Mouse (Mus musculus) urinary bladder, adult 18-20 months (tissue): Measurements from ENCODE around the gene Wwc1.

Experiments used
- DNase-seq, 2 experiments: peaks; one replicate each; pipeline ENCODE4 v3.0.0; 2022; ENCODE audit warnings: low spot score in 2 of 2, mixed read lengths in 2 of 2

Gene Wwc1

GRCm38 (mm10) chr11:35933402-35934085 lies 46.8 kb downstream of the Wwc1 start:
- DNase-seq, result no peak

- DNase-seq, result no peak
These were observed 48.0 kb downstream of the Wwc1 start for GRCm38 (mm10) chr11:35932121-35932885.

GRCm38 (mm10) chr11:35930511-35931060 lies 49.7 kb downstream of the Wwc1 start:
- no peak for DNase-seq

GRCm38 (mm10) chr11:35928453-35928852 lies 51.9 kb downstream of the Wwc1 start:
- no peak for DNase-seq

GRCm38 (mm10) chr11:35927309-35927708 lies 53.0 kb downstream of the Wwc1 start:
- DNase-seq, result no peak

- DNase-seq, result peak; percentile 59 to 77
These were observed 54.7 kb downstream of the Wwc1 start for GRCm38 (mm10) chr11:35925592-35925991.

- DNase-seq, result no peak
These were observed 58.0 kb downstream of the Wwc1 start for GRCm38 (mm10) chr11:35922205-35922873.

GRCm38 (mm10) chr11:35920776-35921175 lies 59.6 kb downstream of the Wwc1 start:
- no peak for DNase-seq

- peak in 1 of 2 experiments; percentile 30 for DNase-seq
These were observed 60.3 kb downstream of the Wwc1 start for GRCm38 (mm10) chr11:35919856-35920503.

- no peak for DNase-seq
These were observed 60.9 kb downstream of the Wwc1 start for GRCm38 (mm10) chr11:35919383-35919782.

GRCm38 (mm10) chr11:35916466-35917185 lies 63.7 kb downstream of the Wwc1 start:
- DNase-seq, result no peak

GRCm38 (mm10) chr11:35915546-35915945 lies 64.8 kb downstream of the Wwc1 start:
- no peak for DNase-seq

GRCm38 (mm10) chr11:35913418-35914044 lies 66.8 kb downstream of the Wwc1 start:
- no peak for DNase-seq

GRCm38 (mm10) chr11:35904955-35905550 lies 75.3 kb downstream of the Wwc1 start:
- DNase-seq, result no peak

- DNase-seq, result no peak
These were observed 77.2 kb downstream of the Wwc1 start for GRCm38 (mm10) chr11:35903079-35903478.

- no peak for DNase-seq
These were observed 80.4 kb downstream of the Wwc1 start for GRCm38 (mm10) chr11:35899946-35900345.

GRCm38 (mm10) chr11:35893454-35893853 lies 86.9 kb downstream of the Wwc1 start:
- no peak for DNase-seq

GRCm38 (mm10) chr11:35893018-35893421 lies 87.3 kb downstream of the Wwc1 start:
- DNase-seq, result no peak

- no peak for DNase-seq
These were observed 88.0 kb downstream of the Wwc1 start for GRCm38 (mm10) chr11:35892293-35892692.

GRCm38 (mm10) chr11:35888790-35889189 lies 91.5 kb downstream of the Wwc1 start:
- DNase-seq, result no peak
